Mouse (Mus musculus): ENCODE data around the gene Hip1r. TPM values are rescaled to one million over a fixed set of nuclear protein-coding genes. Genes with fewer than 3 reads are reported as not detected.
A peak's percentile ranks its signal among the peaks of the same experiment; 100 is the strongest.

Hip1r gene
- polyA plus RNA-seq, 1 experiment from 2014 or later, result 20.4 TPM

DNA sequence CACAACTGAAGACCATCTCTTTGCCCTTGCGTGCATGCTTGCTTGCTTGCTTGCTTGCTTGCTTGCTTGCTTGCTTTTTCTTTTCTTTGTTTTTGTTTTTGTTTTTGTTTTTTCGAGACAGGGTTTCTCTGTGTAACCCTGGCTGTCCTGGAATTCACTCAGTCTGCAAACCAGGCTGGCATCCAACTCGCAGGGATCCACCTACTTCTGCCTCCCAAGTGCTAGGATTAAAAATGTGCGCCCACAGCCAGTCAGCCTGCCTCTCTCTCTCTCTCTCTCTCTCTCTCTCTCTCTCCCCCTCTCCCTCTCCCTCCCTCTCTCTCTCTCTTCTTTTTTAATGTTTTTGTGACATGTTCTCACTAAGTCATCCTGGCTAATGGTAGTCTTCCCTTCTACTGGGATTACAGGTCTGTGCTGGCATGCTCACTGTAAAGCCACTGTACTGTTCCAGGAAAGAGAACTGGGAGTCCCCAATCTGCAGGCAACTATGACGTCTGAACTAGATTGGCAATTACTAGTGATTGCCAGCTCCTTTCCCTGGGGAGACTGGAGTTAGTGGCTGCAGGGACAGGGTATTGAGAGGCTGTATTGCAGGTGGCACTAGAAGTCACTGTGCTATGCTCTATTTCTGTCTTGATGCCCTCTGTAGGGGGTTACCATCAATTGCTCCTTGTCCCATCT lies 20.9 kb upstream of the Hip1r start:
- Histone ChIP-seq H3K36me3 (no peaks in the 10 kb centered on the region), H3K27me3 (peaks cover 3% of the 10 kb centered on the region; the same call in 1 of the 2 replicates), H3K4me2 (replicated peaks) (no peak overlapping the region), H3K4me1 (peaks cover 4% of the 10 kb centered on the region; the same call in 1 of the 2 replicates), H3K9me3 (replicated peaks) (no peaks in the 10 kb centered on the region), H3K4me3 (no peak overlapping the region), H3K9ac (no peak overlapping the region), H3K27ac (no peak overlapping the region)
- no peak for ATAC-seq (ENCODE audit: low FRiP score)
- WGBS, result 61% methylated on average over 5 of the region's 5 CpGs

DNA sequence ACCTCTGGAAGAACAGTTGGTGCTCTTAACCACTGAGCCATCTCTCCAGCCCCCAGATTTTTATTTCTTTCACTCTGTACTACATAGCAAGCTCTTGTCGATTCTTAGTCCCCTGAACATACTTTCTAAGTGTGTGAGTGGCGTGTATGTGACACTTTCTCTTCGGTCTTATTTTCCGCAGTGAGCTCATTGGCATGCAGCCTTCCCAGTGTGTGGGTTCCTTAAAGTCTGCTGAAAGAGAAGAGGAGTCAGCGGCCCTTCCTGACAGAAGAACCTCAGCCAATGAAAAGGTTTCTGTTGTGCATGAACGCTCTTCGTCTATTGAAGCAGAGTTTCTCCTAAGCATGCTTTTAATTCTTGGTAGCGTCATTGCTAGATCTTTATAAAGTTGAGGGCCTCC lies 16.2 kb upstream of the Hip1r start:
- H3K4me1 ChIP-seq, result peaks cover 4% of the 10 kb centered on the region; the same call in 1 of the 2 replicates
- no peaks in the 10 kb centered on the region for H3K27me3 ChIP-seq
- ATAC-seq (ENCODE audit: low FRiP score), result no peak
- H3K27ac ChIP-seq, result no peak overlapping the region
- WGBS, result 76% methylated on average over 8 of the region's 8 CpGs
- no peaks in the 10 kb centered on the region for H3K9me3 ChIP-seq (replicated peaks)
- H3K4me3 ChIP-seq, result no peak overlapping the region
- H3K9ac ChIP-seq, result no peak overlapping the region
- no peaks in the 10 kb centered on the region for H3K36me3 ChIP-seq
- no peak overlapping the region for H3K4me2 ChIP-seq (replicated peaks)

DNA sequence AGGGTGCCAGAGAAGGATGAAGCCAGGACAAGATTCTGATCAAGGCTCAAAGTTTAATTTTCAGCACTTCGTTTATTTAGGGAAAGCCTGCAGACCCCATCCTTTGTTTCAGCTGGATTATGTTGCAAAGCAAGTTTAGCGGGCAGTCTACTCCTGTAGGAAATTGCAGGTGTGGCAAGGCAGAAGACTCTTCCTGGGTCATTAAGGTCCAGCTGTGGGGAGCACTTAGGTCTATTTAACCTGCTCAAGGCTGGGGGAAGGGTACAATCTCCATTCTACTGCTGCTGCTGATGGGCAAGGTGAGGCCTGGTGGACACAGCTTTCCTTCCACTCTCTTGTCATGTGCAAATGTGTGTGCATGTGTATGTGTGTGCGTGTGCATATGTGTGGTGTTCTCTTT lies 14.4 kb upstream of the Hip1r start:
- Histone ChIP-seq H3K9me3 (replicated peaks) (no peaks in the 10 kb centered on the region), H3K36me3 (no peaks in the 10 kb centered on the region), H3K4me1 (peaks cover 4% of the 10 kb centered on the region; the same call in 1 of the 2 replicates), H3K9ac (no peak overlapping the region), H3K27ac (no peak overlapping the region), H3K4me3 (no peak overlapping the region), H3K27me3 (no peaks in the 10 kb centered on the region), H3K4me2 (replicated peaks) (no peak overlapping the region)
- ATAC-seq (ENCODE audit: low FRiP score), result no peak
- 74% methylated on average over 3 of the region's 3 CpGs for WGBS

DNA sequence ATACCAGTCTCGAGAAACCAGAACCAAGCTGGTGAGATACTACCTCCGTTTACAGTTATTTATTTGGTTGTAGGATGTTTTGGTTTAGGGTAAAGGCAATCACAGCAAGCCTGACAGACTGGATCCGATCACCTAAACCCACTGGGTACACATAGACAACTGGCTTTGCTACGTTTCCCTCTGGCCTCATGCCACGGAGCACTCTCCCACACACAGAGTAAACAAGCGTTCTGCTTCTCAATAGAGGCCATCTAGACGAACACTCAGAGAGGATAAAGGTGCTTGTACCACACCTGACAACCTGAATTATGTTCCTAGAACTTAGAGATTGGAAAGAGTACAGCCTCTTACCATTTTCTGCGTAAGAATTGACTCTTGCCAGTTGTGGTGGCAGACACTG lies 13.3 kb upstream of the Hip1r start:
- Histone ChIP-seq H3K27ac (no peak overlapping the region), H3K9me3 (replicated peaks) (no peaks in the 10 kb centered on the region), H3K4me1 (no peaks in the 10 kb centered on the region), H3K36me3 (no peaks in the 10 kb centered on the region), H3K4me2 (replicated peaks) (no peak overlapping the region), H3K27me3 (no peaks in the 10 kb centered on the region), H3K4me3 (no peak overlapping the region), H3K9ac (no peak overlapping the region)
- ATAC-seq (ENCODE audit: low FRiP score), result no peak
- 79% methylated on average over 8 of the region's 8 CpGs for WGBS

GRCm38 (mm10) chr5:123961046-123961445 lies 12.4 kb upstream of the Hip1r start:
- no peaks in the 10 kb centered on the region for H3K36me3 ChIP-seq
- no peak for ATAC-seq (ENCODE audit: low FRiP score)
- H3K27me3 ChIP-seq, result no peaks in the 10 kb centered on the region
- 83% methylated on average over 10 of the region's 12 CpGs for WGBS
- no peaks in the 10 kb centered on the region for H3K9me3 ChIP-seq (replicated peaks)
- H3K9ac ChIP-seq, result no peak overlapping the region
- no peak overlapping the region for H3K27ac ChIP-seq
- H3K4me1 ChIP-seq, result no peaks in the 10 kb centered on the region
- H3K4me2 ChIP-seq (replicated peaks), result no peak overlapping the region
- no peak overlapping the region for H3K4me3 ChIP-seq

DNA sequence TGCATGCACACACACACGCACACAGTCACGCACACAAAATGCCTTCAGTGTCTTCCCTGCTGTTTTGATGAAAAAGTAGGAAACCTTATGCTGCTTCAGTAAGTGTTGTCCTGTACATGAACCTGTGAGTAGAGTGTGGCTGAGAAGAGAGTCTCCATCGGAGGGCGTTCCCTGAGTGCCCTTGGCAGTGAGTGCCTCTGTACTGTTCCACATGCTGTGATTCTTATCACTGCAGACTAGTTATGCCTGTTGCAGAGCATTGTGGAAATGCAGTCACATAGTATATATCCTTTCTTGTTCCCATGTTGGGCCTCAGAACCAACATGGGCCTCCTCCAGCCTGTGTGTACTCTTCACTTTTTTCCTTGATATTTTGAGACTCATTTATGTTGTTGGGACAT lies 9.2 kb upstream of the Hip1r start:
- Histone ChIP-seq H3K9ac (no peak overlapping the region), H3K9me3 (replicated peaks) (no peaks in the 10 kb centered on the region), H3K27ac (no peak overlapping the region), H3K4me2 (replicated peaks) (no peak overlapping the region), H3K27me3 (no peaks in the 10 kb centered on the region), H3K36me3 (no peaks in the 10 kb centered on the region), H3K4me1 (no peaks in the 10 kb centered on the region), H3K4me3 (no peak overlapping the region)
- 96% methylated on average over 4 of the region's 4 CpGs for WGBS
- ATAC-seq (ENCODE audit: low FRiP score), result no peak

DNA sequence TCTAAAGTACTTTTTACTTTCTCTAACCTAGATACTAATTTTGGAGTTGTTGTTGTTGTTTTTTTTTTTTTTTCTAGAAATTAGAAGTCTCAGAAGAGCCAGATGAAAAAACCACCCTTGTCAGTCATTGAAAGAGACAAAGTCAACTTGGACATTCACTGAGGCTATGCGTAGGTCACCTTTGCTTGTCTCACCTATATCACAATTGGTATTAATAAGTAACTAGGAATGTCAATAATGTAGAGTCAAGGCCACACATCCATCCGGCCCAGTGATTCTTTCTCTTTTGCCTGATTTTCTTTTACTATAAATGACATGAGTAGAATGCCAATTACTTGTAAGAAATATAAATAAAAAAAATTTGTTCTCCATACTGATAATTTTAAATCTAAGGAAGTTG lies 6.7 kb upstream of the Hip1r start:
- Histone ChIP-seq H3K4me3 (no peak overlapping the region), H3K9me3 (replicated peaks) (no peaks in the 10 kb centered on the region), H3K4me2 (replicated peaks) (no peak overlapping the region), H3K36me3 (no peaks in the 10 kb centered on the region), H3K27me3 (0 out of 2 replicates have a peak, but pooled peaks cover 5% of the 10 kb centered on the region), H3K4me1 (no peaks in the 10 kb centered on the region), H3K27ac (no peak overlapping the region), H3K9ac (no peak overlapping the region)
- ATAC-seq (ENCODE audit: low FRiP score), result no peak
- 94% methylated on average over 2 of the region's 2 CpGs for WGBS

DNA sequence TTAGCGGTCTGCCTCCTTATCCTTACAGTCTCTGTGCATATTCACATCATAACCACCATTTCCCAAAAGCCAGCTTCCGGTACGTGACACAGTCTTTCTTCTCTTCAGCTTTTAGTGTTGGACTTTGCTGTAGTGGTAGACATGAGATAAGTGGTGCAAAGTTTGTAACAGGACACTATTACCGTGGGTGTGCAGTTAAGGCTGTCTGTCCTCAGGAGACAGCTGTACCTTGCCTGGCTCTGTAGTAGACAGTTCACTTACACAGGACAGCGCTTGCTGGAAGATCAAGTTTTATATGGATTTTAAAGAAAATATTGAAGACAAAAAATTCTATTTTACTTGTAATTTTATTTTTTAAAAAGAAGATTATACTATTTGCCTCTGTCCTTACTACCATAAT lies 5.0 kb upstream of the Hip1r start:
- no peak overlapping the region for H3K9ac ChIP-seq
- peaks cover 5% of the 10 kb centered on the region; the same call in 1 of the 2 replicates for H3K4me1 ChIP-seq
- H3K4me3 ChIP-seq, result no peak overlapping the region
- no peak for ATAC-seq (ENCODE audit: low FRiP score)
- WGBS, result 88% methylated on average over 5 of the region's 5 CpGs
- H3K36me3 ChIP-seq, result no peaks in the 10 kb centered on the region
- no peak overlapping the region for H3K27ac ChIP-seq
- H3K9me3 ChIP-seq (replicated peaks), result no peaks in the 10 kb centered on the region
- peaks cover 17% of the 10 kb centered on the region; the same call in 1 of the 2 replicates for H3K27me3 ChIP-seq
- H3K4me2 ChIP-seq (replicated peaks), result no peak overlapping the region

DNA sequence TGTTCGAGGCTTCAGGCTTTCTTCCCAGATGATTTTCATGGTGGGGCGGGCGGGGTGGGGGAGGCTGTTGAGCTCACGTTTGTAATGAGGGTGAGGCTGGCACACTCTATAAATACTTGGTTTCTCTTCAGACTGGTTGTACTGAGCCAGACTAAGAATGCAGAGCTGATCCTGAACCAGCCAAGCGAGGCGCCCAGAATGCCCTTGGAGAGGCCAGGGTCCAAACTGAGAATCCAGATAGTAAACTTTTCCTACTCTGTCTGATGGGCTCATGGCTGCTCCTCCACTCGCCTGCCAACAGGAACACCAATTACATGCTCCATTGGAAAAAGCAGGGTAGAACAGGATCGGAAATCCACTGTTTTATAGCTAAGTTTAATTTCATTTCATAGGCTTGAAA lies 4.2 kb upstream of the Hip1r start:
- H3K4me3 ChIP-seq, result no peak overlapping the region
- H3K36me3 ChIP-seq, result no peaks in the 10 kb centered on the region
- H3K27me3 ChIP-seq, result peaks cover 18% of the 10 kb centered on the region; the same call in 1 of the 2 replicates
- no peak for ATAC-seq (ENCODE audit: low FRiP score)
- no peak overlapping the region for H3K4me2 ChIP-seq (replicated peaks)
- peaks cover 8% of the 10 kb centered on the region; the same call in 1 of the 2 replicates for H3K4me1 ChIP-seq
- WGBS, result 67% methylated on average over 8 of the region's 8 CpGs
- no peak overlapping the region for H3K27ac ChIP-seq
- no peak overlapping the region for H3K9ac ChIP-seq
- H3K9me3 ChIP-seq (replicated peaks), result no peaks in the 10 kb centered on the region

GRCm38 (mm10) chr5:123970576-123970975 lies 2.9 kb upstream of the Hip1r start:
- Histone ChIP-seq H3K27me3 (peaks cover 30% of the 10 kb centered on the region), H3K27ac (no peak overlapping the region), H3K4me2 (replicated peaks) (no peak overlapping the region), H3K9me3 (replicated peaks) (no peaks in the 10 kb centered on the region), H3K4me3 (no peak overlapping the region), H3K36me3 (no peaks in the 10 kb centered on the region), H3K9ac (no peak overlapping the region), H3K4me1 (peaks cover 21% of the 10 kb centered on the region)
- 88% methylated on average over 4 of the region's 4 CpGs for WGBS
- ATAC-seq (ENCODE audit: low FRiP score), result no peak

DNA sequence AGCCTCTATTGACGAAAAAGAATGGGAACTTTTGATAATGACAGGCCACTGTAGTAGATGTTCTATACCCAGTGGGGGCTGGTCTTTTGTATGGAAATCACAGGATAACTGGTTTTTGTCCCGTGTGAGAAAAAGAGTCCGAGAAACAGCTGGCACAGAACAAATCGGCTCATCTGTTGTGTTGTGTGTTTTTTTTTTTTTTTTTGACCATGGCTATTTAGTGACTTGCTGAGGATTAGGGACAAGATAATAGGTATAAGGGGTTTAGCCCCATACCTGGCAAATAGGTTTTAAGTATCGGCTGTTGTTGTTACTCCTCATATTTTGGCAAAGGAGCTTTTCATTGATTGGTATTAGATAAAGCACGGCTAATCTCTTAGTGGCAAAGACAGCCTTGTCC lies 975 bp upstream of the Hip1r start:
- 57% methylated on average over 6 of the region's 6 CpGs for WGBS
- no peaks in the 10 kb centered on the region for H3K9me3 ChIP-seq (replicated peaks)
- peaks cover 29% of the 10 kb centered on the region for H3K4me1 ChIP-seq
- no peak for ATAC-seq (ENCODE audit: low FRiP score)
- H3K27me3 ChIP-seq, result peaks cover 44% of the 10 kb centered on the region
- H3K4me3 ChIP-seq, result no peak overlapping the region
- H3K36me3 ChIP-seq, result no peaks in the 10 kb centered on the region
- H3K9ac ChIP-seq, result no peak overlapping the region
- no peak overlapping the region for H3K4me2 ChIP-seq (replicated peaks)
- H3K27ac ChIP-seq, result no peak overlapping the region

DNA sequence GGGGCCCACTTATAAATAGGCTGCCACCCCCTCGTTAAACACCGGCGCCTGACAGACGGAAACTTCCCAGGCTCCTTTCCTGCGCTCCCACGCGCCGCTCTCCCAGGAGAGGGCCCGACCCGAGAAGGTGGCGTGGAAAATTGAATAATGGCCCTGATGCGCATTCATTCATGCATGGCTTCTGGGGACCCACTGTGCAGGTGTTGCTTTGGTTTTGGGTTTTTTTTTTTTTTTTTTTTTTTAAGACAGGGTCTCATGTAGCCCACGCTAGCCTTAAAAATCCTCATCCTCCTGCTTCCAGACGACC lies 704 bp downstream of the Hip1r start:
- peak overlapping the region; percentile 84 for H3K9ac ChIP-seq
- ATAC-seq (ENCODE audit: low FRiP score), result no peak
- H3K9me3 ChIP-seq (replicated peaks), result no peaks in the 10 kb centered on the region
- H3K4me1 ChIP-seq, result peaks cover 33% of the 10 kb centered on the region
- WGBS, result 0% methylated on average over 14 of the region's 14 CpGs
- no peak overlapping the region for H3K27ac ChIP-seq
- H3K4me3 ChIP-seq, result peak overlapping the region; percentile 79
- peaks cover 44% of the 10 kb centered on the region for H3K27me3 ChIP-seq
- no peaks in the 10 kb centered on the region for H3K36me3 ChIP-seq
- H3K4me2 ChIP-seq (replicated peaks), result peak overlapping the region; percentile 92

DNA sequence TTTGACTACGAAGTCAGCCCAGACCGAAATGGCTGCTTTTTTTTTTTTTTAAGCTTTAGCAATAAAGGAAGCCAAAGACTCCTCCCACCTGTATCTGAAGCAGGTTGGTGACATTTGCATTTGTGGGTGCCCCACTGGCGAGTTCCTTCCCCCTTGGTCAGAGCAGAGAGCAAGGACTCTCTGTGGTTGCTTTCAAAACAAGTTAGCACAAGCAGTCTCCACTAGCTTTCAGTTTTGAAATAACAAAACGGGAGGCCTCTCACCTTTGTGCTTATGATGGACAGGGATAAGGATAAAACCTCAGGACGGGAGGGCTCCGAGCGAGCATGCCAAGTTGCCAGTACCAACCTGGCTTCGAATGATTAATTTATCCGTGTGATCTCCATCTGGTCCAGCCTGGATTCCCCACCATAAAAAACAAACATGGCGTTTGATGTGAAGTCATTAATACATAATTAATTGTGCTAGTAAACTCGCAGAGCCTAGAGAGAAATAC lies 1.2 kb downstream of the Hip1r start:
- peak overlapping the region; percentile 35; the same call in 1 of the 2 replicates for H3K9ac ChIP-seq
- H3K4me2 ChIP-seq (replicated peaks), result peak overlapping the region; percentile 92
- no peaks in the 10 kb centered on the region for H3K36me3 ChIP-seq
- no peak overlapping the region for H3K27ac ChIP-seq
- peaks cover 39% of the 10 kb centered on the region for H3K4me1 ChIP-seq
- ATAC-seq (ENCODE audit: low FRiP score), result no peak
- H3K27me3 ChIP-seq, result peaks cover 44% of the 10 kb centered on the region
- H3K9me3 ChIP-seq (replicated peaks), result no peaks in the 10 kb centered on the region
- peak overlapping the region; percentile 79 for H3K4me3 ChIP-seq
- 29% methylated on average over 11 of the region's 11 CpGs for WGBS
